ENCODE assay signal across 8 mouse cellular contexts in the genomic region with DNA sequence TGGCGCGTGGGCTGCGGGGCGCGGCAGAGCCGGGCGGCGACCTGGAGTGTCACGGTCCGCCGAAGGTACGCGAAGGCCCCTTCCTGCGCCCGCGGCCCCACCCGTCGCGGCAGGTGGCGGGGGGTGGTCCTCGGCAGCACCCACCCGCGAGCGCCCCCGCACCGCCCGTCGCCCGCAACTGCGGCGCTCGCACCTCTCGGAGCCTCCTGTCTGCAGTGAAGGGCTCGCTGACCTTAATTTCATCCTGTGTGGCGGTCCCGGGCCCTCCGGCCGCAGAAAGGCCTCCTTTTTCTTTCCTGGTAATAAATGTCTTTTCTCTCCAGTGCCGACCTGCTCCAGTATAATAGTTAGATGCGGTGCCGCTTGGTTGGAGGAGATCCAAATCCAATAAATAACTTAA. TPM values are rescaled to one million over a fixed set of nuclear protein-coding genes. Genes with fewer than 3 reads are reported as not detected.
DNase-seq lines count a peak whose midpoint lies in the region; ATAC-seq and TF ChIP-seq lines count a peak whose summit lies in the region.

No protein-coding gene starts in this region.

- TF ChIP-seq CTCF in G1E (IDR thresholded peaks at IDR 0.05; ENCODE audit: low read depth, low read length) = no peak

- H3K9me3 ChIP-seq in G1E (replicated peaks) = no peaks in the 10 kb centered on the region
- H3K9me3 ChIP-seq in forebrain, embryonic 13.5 days (replicated peaks) = no peaks in the 10 kb centered on the region
- no peaks in the 10 kb centered on the region for H3K9me3 ChIP-seq in hindbrain, embryonic 13.5 days

- H3K4me2 ChIP-seq in forebrain, embryonic 13.5 days = peak overlapping the region; percentile 65
- peak overlapping the region; percentile 76 for H3K4me2 ChIP-seq in hindbrain, embryonic 13.5 days

- H3K4me3 ChIP-seq in G1E (ENCODE audit: low read depth, low read length) (peak overlapping the region; percentile 74), macrophage (ENCODE audit: inconsistent target) (peak overlapping the region; percentile 57)
- peak overlapping the region; percentile 93 for H3K4me3 ChIP-seq in forebrain, embryonic 13.5 days
- peak overlapping the region; percentile 91 for H3K4me3 ChIP-seq in hindbrain, embryonic 13.5 days

- H3K27me3 ChIP-seq in G1E (ENCODE audit: insufficient read depth, low read length) = peaks cover 60% of the 10 kb centered on the region
- H3K27me3 ChIP-seq in forebrain, embryonic 13.5 days = no peaks in the 10 kb centered on the region
- no peaks in the 10 kb centered on the region for H3K27me3 ChIP-seq in hindbrain, embryonic 13.5 days

- ATAC-seq in G1E (ENCODE audit: extremely low read depth, insufficient number of reproducible peaks, low FRiP score, poor library complexity, severe bottlenecking) = no peak
- ATAC-seq in forebrain, embryonic 13.5 days = peak; percentile 39; the same call in 1 of the 2 replicates
- ATAC-seq in hindbrain, embryonic 13.5 days (ENCODE audit: low FRiP score) = peak; percentile 60
- no peak for ATAC-seq in megakaryocyte progenitor cell, adult 5-6 weeks (replicated peaks; ENCODE audit: poor library complexity)

- H3K9ac ChIP-seq in forebrain, embryonic 13.5 days = peak overlapping the region; percentile 100
- H3K9ac ChIP-seq in hindbrain, embryonic 13.5 days = peak overlapping the region; percentile 99

- peaks cover 50% of the 10 kb centered on the region for H3K79me2 ChIP-seq in macrophage (ENCODE audit: inconsistent target)

- peak overlapping the region; percentile 92 for H3K27ac ChIP-seq in forebrain, embryonic 13.5 days
- peak overlapping the region; percentile 98 for H3K27ac ChIP-seq in hindbrain, embryonic 13.5 days
- H3K27ac ChIP-seq in macrophage = no peak overlapping the region

- no peak for DNase-seq in G1E (ENCODE audit: low spot score)
- DNase-seq in adrenal gland, postnatal 36 days = peak; percentile 44 to 66
- DNase-seq in left cerebral cortex, adult 8-10 months (ENCODE audit: low spot score in 2 of 2) = peak; percentile 27 to 34
- DNase-seq in spleen, postnatal 36 days (ENCODE audit: low spot score in 2 of 2) = peak; percentile 37 to 52

- H3K4me1 ChIP-seq in G1E (ENCODE audit: insufficient read depth, low read depth, low read length) = peaks cover 14% of the 10 kb centered on the region
- H3K4me1 ChIP-seq in forebrain, embryonic 13.5 days = peaks cover 65% of the 10 kb centered on the region
- H3K4me1 ChIP-seq in hindbrain, embryonic 13.5 days (replicated peaks) = peaks cover 61% of the 10 kb centered on the region

- H3K36me3 ChIP-seq in G1E (replicated peaks) (peaks cover 5% of the 10 kb centered on the region), macrophage (ENCODE audit: inconsistent target) (no peaks in the 10 kb centered on the region)
- peaks cover 26% of the 10 kb centered on the region for H3K36me3 ChIP-seq in forebrain, embryonic 13.5 days (ENCODE audit: poor library complexity, severe bottlenecking)
- peaks cover 21% of the 10 kb centered on the region for H3K36me3 ChIP-seq in hindbrain, embryonic 13.5 days

- WGBS in forebrain, embryonic 13.5 days = under 1% methylated on average over 28 of the region's 41 CpGs
- WGBS in hindbrain, embryonic 13.5 days = under 1% methylated on average over 40 of the region's 41 CpGs
- WGBS in macrophage (ENCODE audit: missing documents) = under 1% methylated on average over 40 of the region's 41 CpGs

RNA-seq across cellular contexts. Expression of gene Sptan1, which starts 0.5 kb away (rescaled TPM):
- total RNA-seq in G1E (2014; fragmentation: Nextera tagmentation) (25.6 and 25.7 TPM in 2 replicates), G1E (2017) (49.4 and 53.2 TPM in 2 replicates)
- polyA plus RNA-seq in G1E (2012) (8.8 and 9.3 TPM in 2 replicates), macrophage (2018) (67.1 to 95.0 TPM (median 74.1 TPM) in 3 replicates)
- total RNA-seq in adrenal gland, postnatal 36 days (2021) = 100 to 1,000 TPM; 197 to 273 TPM
- 157 and 178 TPM in 2 replicates for polyA plus RNA-seq in forebrain, embryonic 13.5 days (2015; fragmentation: Nextera tagmentation; extraction: Ambion mirVana)
- 192 and 203 TPM in 2 replicates for polyA plus RNA-seq in hindbrain, embryonic 13.5 days (2015; fragmentation: Nextera tagmentation; extraction: Ambion mirVana)
- 100 to 1,000 TPM; 738 to 833 (median 788) TPM for total RNA-seq in left cerebral cortex, adult 8-10 months (2022)
- total RNA-seq in macrophage (2018; cell fraction: chromatin; rRNA removed) = 1,000 to 10,000 TPM in 5 of 26 experiments, 100 to 1,000 TPM in 21; 187 to 1,667 (median 349) TPM
- 100 to 1,000 TPM in 4 of 26 experiments, 10 to 100 TPM in 22; 45.6 to 165 (median 76.8) TPM for total RNA-seq in macrophage (2018; cell fraction: cytosol; rRNA removed)
- 100 to 1,000 TPM; 105 to 615 (median 171) TPM for total RNA-seq in macrophage (2018; cell fraction: nucleus; rRNA removed)
- total RNA-seq in megakaryocyte progenitor cell, adult 5-6 weeks (2015) = 45.3 and 52.5 TPM in 2 replicates
- total RNA-seq in megakaryocyte progenitor cell, adult 5-6 weeks (2017) = 90.5 and 106 TPM in 2 replicates

RNA-seq across cellular contexts. Expression of gene Gle1, which starts 30.7 kb away (rescaled TPM):
- total RNA-seq in G1E (2014; fragmentation: Nextera tagmentation) (42.1 and 52.2 TPM in 2 replicates), G1E (2017) (57.2 and 61.6 TPM in 2 replicates)
- polyA plus RNA-seq in G1E (2012) (42.5 and 62.3 TPM in 2 replicates), macrophage (2018) (7.9 to 12.5 TPM (median 10.0 TPM) in 3 replicates)
- 10 to 100 TPM; 29.8 to 32.1 TPM for total RNA-seq in adrenal gland, postnatal 36 days (2021)
- polyA plus RNA-seq in forebrain, embryonic 13.5 days (2015; fragmentation: Nextera tagmentation; extraction: Ambion mirVana) = 82.5 and 83.3 TPM in 2 replicates
- 75.2 and 82.1 TPM in 2 replicates for polyA plus RNA-seq in hindbrain, embryonic 13.5 days (2015; fragmentation: Nextera tagmentation; extraction: Ambion mirVana)
- total RNA-seq in left cerebral cortex, adult 8-10 months (2022) = 10 to 100 TPM; 45.2 to 52.4 (median 48.4) TPM
- total RNA-seq in macrophage (2018; cell fraction: chromatin; rRNA removed) = 10 to 100 TPM in 25 of 26 experiments, 1 to 10 TPM in 1; 9.6 to 70.2 (median 31.0) TPM
- 10 to 100 TPM in 1 of 26 experiments, 1 to 10 TPM in 25; 5.9 to 10.3 (median 8.4) TPM for total RNA-seq in macrophage (2018; cell fraction: cytosol; rRNA removed)
- 10 to 100 TPM in 16 of 26 experiments, 1 to 10 TPM in 10; 4.9 to 32.5 (median 15.2) TPM for total RNA-seq in macrophage (2018; cell fraction: nucleus; rRNA removed)
- 24.7 and 29.2 TPM in 2 replicates for total RNA-seq in megakaryocyte progenitor cell, adult 5-6 weeks (2015)
- total RNA-seq in megakaryocyte progenitor cell, adult 5-6 weeks (2017) = 58.0 and 92.2 TPM in 2 replicates

Comparison
In these comparisons a context has a peak if more than half of its experiments do, and no peak if none do; other contexts are left out.
1. ATAC-seq: peak in forebrain, embryonic 13.5 days (single experiment) and hindbrain, embryonic 13.5 days (single experiment); none in G1E (single experiment) and megakaryocyte progenitor cell, adult 5-6 weeks (single experiment).
2. Peak in every context shown above with its lines, with median percentiles within 50 percentile points of each other: H3K4me3 ChIP-seq.